In genomic region chr2:133622523-133622922, GRCm38 (mm10) we compare ENCODE assay signal across 25 mouse cellular contexts.
"Had no signal": no experiment of that assay in that cellular context is flagged by ENCODE, and none has a peak within 500 bp of the region (broad histone marks: within the 10 kb centered on the region; RNA-seq: fewer than 3 reads in every experiment).

No protein-coding gene starts in this region.

- H3K27ac ChIP-seq: gastrocnemius, adult 2 months; heart, embryonic 10.5 days; hindbrain, embryonic 10.5 days; hindbrain, embryonic 13.5 days; hindbrain, embryonic 15.5 days; hindbrain, postnatal 0 days; limb, embryonic 10.5 days; limb, embryonic 12.5 days; liver, embryonic 13.5 days; liver, embryonic 15.5 days had no signal

- H3K4me1 ChIP-seq: heart, embryonic 10.5 days; heart, embryonic 12.5 days; hindbrain, embryonic 10.5 days; hindbrain, embryonic 15.5 days; liver, embryonic 13.5 days; liver, embryonic 15.5 days had no signal

- H3K4me2 ChIP-seq: heart, embryonic 12.5 days; hindbrain, embryonic 13.5 days; hindbrain, embryonic 15.5 days; limb, embryonic 12.5 days; liver, embryonic 11.5 days; liver, embryonic 13.5 days; liver, embryonic 15.5 days had no signal

- H3K9me3 ChIP-seq: heart, embryonic 10.5 days; heart, embryonic 12.5 days; hindbrain, embryonic 10.5 days; hindbrain, embryonic 13.5 days; hindbrain, embryonic 15.5 days; limb, embryonic 10.5 days; limb, embryonic 12.5 days; liver, embryonic 13.5 days; liver, embryonic 15.5 days had no signal

- ATAC-seq: hindbrain, postnatal 0 days; intestine, embryonic 16.5 days had no signal

- DNase-seq: gastrocnemius, adult 2 months; gastrocnemius, postnatal 10 days; gastrocnemius, postnatal 25 days; heart, adult 18-20 months; heart, postnatal 10 days; heart, postnatal 4 days; kidney, adult 18-20 months; kidney, adult 9 months; kidney, postnatal 10 days; kidney, postnatal 36 days; layer of hippocampus, adult 9-11 months; layer of hippocampus, postnatal 36 days; liver; liver, embryonic 13.5 days had no signal

- H3K4me3 ChIP-seq: gastrocnemius, adult 2 months; heart, embryonic 10.5 days; heart, embryonic 12.5 days; hindbrain, embryonic 10.5 days; hindbrain, embryonic 13.5 days; hindbrain, embryonic 15.5 days; limb, embryonic 10.5 days; limb, embryonic 12.5 days; liver, embryonic 13.5 days; liver, embryonic 15.5 days had no signal

- H3K9ac ChIP-seq: heart, embryonic 12.5 days; hindbrain, embryonic 13.5 days; hindbrain, embryonic 15.5 days; limb, embryonic 12.5 days; liver, embryonic 13.5 days; liver, embryonic 15.5 days had no signal

- H3K36me3 ChIP-seq: heart, embryonic 10.5 days; heart, embryonic 12.5 days; hindbrain, embryonic 10.5 days; hindbrain, embryonic 13.5 days; hindbrain, embryonic 15.5 days; limb, embryonic 10.5 days; limb, embryonic 12.5 days; liver, embryonic 13.5 days; liver, embryonic 15.5 days had no signal

- H3K27me3 ChIP-seq: heart, embryonic 12.5 days; hindbrain, embryonic 13.5 days; hindbrain, embryonic 15.5 days; limb, embryonic 12.5 days had no signal
